Mouse (Mus musculus): ENCODE results near the gene Prkg1. TPM values are rescaled to one million over a fixed set of nuclear protein-coding genes. Genes with fewer than 3 reads are reported as not detected.

The Prkg1 gene
- polyA plus RNA-seq, 1 experiment = 23.3 TPM

- no peaks in the 10 kb centered on the region; the same call in 1 of the 2 replicates for H3K4me1 ChIP-seq (ENCODE audit: control insufficient read depth, insufficient read depth, low read length)
- no peak overlapping the region for H3K27ac ChIP-seq (ENCODE audit: insufficient read depth, low read length)
- no peak overlapping the region for H3K4me3 ChIP-seq (ENCODE audit: insufficient read depth, low read length)
- TF ChIP-seq POLR2A (IDR thresholded peaks at IDR 0.05; ENCODE audit: low read depth, low read length) = no peak
- no peak for TF ChIP-seq CTCF (IDR thresholded peaks at IDR 0.05; ENCODE audit: borderline replicate concordance, insufficient read depth, low read length)
Observed at GRCm38 (mm10) chr19:31073959-31074716, 690.7 kb downstream of the Prkg1 start.

GRCm38 (mm10) chr19:31065206-31065781, 699.5 kb downstream of the Prkg1 start:
- no peaks in the 10 kb centered on the region for H3K4me1 ChIP-seq (ENCODE audit: control insufficient read depth, insufficient read depth, low read length)
- no peak overlapping the region for H3K27ac ChIP-seq (ENCODE audit: insufficient read depth, low read length)
- TF ChIP-seq POLR2A (IDR thresholded peaks at IDR 0.05; ENCODE audit: low read depth, low read length) (no peak), CTCF (IDR thresholded peaks at IDR 0.05; ENCODE audit: borderline replicate concordance, insufficient read depth, low read length) (no peak)
- no peak overlapping the region for H3K4me3 ChIP-seq (ENCODE audit: insufficient read depth, low read length)

GRCm38 (mm10) chr19:31064740-31065139, 700.1 kb downstream of the Prkg1 start:
- no peaks in the 10 kb centered on the region for H3K4me1 ChIP-seq (ENCODE audit: control insufficient read depth, insufficient read depth, low read length)
- H3K27ac ChIP-seq (ENCODE audit: insufficient read depth, low read length) = no peak overlapping the region
- H3K4me3 ChIP-seq (ENCODE audit: insufficient read depth, low read length) = no peak overlapping the region
- TF ChIP-seq CTCF (IDR thresholded peaks at IDR 0.05; ENCODE audit: borderline replicate concordance, insufficient read depth, low read length) = no peak
- no peak for TF ChIP-seq POLR2A (IDR thresholded peaks at IDR 0.05; ENCODE audit: low read depth, low read length)

GRCm38 (mm10) chr19:31046601-31047000, 718.2 kb downstream of the Prkg1 start:
- Histone ChIP-seq H3K4me1 (ENCODE audit: control insufficient read depth, insufficient read depth, low read length) (no peaks in the 10 kb centered on the region), H3K27ac (ENCODE audit: insufficient read depth, low read length) (no peak overlapping the region), H3K4me3 (ENCODE audit: insufficient read depth, low read length) (no peak overlapping the region)
- TF ChIP-seq POLR2A (IDR thresholded peaks at IDR 0.05; ENCODE audit: low read depth, low read length) (no peak), CTCF (IDR thresholded peaks at IDR 0.05; ENCODE audit: borderline replicate concordance, insufficient read depth, low read length) (no peak)

GRCm38 (mm10) chr19:31040948-31041847, 723.6 kb downstream of the Prkg1 start:
- Histone ChIP-seq H3K4me3 (ENCODE audit: insufficient read depth, low read length) (no peak overlapping the region), H3K4me1 (ENCODE audit: control insufficient read depth, insufficient read depth, low read length) (no peaks in the 10 kb centered on the region), H3K27ac (ENCODE audit: insufficient read depth, low read length) (no peak overlapping the region)
- TF ChIP-seq POLR2A (IDR thresholded peaks at IDR 0.05; ENCODE audit: low read depth, low read length) = no peak

GRCm38 (mm10) chr19:31038951-31039350, 725.9 kb downstream of the Prkg1 start:
- no peak overlapping the region for H3K27ac ChIP-seq (ENCODE audit: insufficient read depth, low read length)
- no peak for TF ChIP-seq CTCF (IDR thresholded peaks at IDR 0.05; ENCODE audit: borderline replicate concordance, insufficient read depth, low read length)
- TF ChIP-seq POLR2A (IDR thresholded peaks at IDR 0.05; ENCODE audit: low read depth, low read length) = no peak
- H3K4me3 ChIP-seq (ENCODE audit: insufficient read depth, low read length) = no peak overlapping the region
- no peaks in the 10 kb centered on the region for H3K4me1 ChIP-seq (ENCODE audit: control insufficient read depth, insufficient read depth, low read length)

GRCm38 (mm10) chr19:31031596-31031995, 733.2 kb downstream of the Prkg1 start:
- H3K4me1 ChIP-seq (ENCODE audit: control insufficient read depth, insufficient read depth, low read length) = no peaks in the 10 kb centered on the region
- no peak overlapping the region for H3K4me3 ChIP-seq (ENCODE audit: insufficient read depth, low read length)
- TF ChIP-seq POLR2A (IDR thresholded peaks at IDR 0.05; ENCODE audit: low read depth, low read length) (no peak), CTCF (IDR thresholded peaks at IDR 0.05; ENCODE audit: borderline replicate concordance, insufficient read depth, low read length) (no peak)
- no peak overlapping the region for H3K27ac ChIP-seq (ENCODE audit: insufficient read depth, low read length)

- H3K4me1 ChIP-seq (ENCODE audit: control insufficient read depth, insufficient read depth, low read length) = no peaks in the 10 kb centered on the region
- no peak for TF ChIP-seq CTCF (IDR thresholded peaks at IDR 0.05; ENCODE audit: borderline replicate concordance, insufficient read depth, low read length)
- TF ChIP-seq POLR2A (IDR thresholded peaks at IDR 0.05; ENCODE audit: low read depth, low read length) = no peak
- no peak overlapping the region for H3K4me3 ChIP-seq (ENCODE audit: insufficient read depth, low read length)
- no peak overlapping the region for H3K27ac ChIP-seq (ENCODE audit: insufficient read depth, low read length)
Observed at GRCm38 (mm10) chr19:31026797-31027196, 738.0 kb downstream of the Prkg1 start.

GRCm38 (mm10) chr19:31011528-31012133, 753.2 kb downstream of the Prkg1 start:
- TF ChIP-seq CTCF (IDR thresholded peaks at IDR 0.05; ENCODE audit: borderline replicate concordance, insufficient read depth, low read length) (no peak), POLR2A (IDR thresholded peaks at IDR 0.05; ENCODE audit: low read depth, low read length) (no peak)
- Histone ChIP-seq H3K27ac (ENCODE audit: insufficient read depth, low read length) (no peak overlapping the region), H3K4me1 (ENCODE audit: control insufficient read depth, insufficient read depth, low read length) (no peaks in the 10 kb centered on the region), H3K4me3 (ENCODE audit: insufficient read depth, low read length) (no peak overlapping the region)
